Mouse (Mus musculus) lung, adult 2 months (tissue): ENCODE measurements at regions not wholly inside any gene's neighbourhood (a gene's known extent, or its start where the extent isn't known, plus 50 kb on each side); places are given as distances from the start of the nearest gene placed in this dataset.

ENCODE experiments used
- DNase-seq: peaks from one replicate; pipeline ENCODE4 v3.0.0; 2022
- H3K4me1 ChIP-seq: fragments of 200-500 bp; 2 replicates; pipeline ENCODE4 v1.6.1; 2011; ENCODE audit warnings: low read length; ENCODE audit not compliant: control insufficient read depth, insufficient read depth
- H3K4me3 ChIP-seq: fragments of 200-500 bp; replicated peaks from 2 replicates; pipeline ENCODE3; 2011; ENCODE audit warnings: low read depth, mild to moderate bottlenecking, control low read depth, low read length; ENCODE audit errors: extremely low read depth
- CTCF ChIP-seq: fragments of 200-500 bp; IDR thresholded peaks from 2 replicates; pipeline ENCODE4 v1.5.1; 2011; ENCODE audit warnings: mild to moderate bottlenecking, low read length, control low read depth; ENCODE audit not compliant: insufficient read depth
- POLR2A ChIP-seq: fragments of 200-500 bp; IDR thresholded peaks from 2 replicates; pipeline ENCODE4 v1.6.1; 2011; ENCODE audit warnings: low read depth, mild to moderate bottlenecking, control low read depth, low read length, borderline replicate concordance; ENCODE audit errors: extremely low read depth
- WGBS: fragments of 180-500 bp; shearing (Covaris S2); methylation state at CpG from one replicate; pipeline ENCODE4 v1.1.7; 2018; 5-methylcytosine and 5-hydroxymethylcytosine counted together

DNA sequence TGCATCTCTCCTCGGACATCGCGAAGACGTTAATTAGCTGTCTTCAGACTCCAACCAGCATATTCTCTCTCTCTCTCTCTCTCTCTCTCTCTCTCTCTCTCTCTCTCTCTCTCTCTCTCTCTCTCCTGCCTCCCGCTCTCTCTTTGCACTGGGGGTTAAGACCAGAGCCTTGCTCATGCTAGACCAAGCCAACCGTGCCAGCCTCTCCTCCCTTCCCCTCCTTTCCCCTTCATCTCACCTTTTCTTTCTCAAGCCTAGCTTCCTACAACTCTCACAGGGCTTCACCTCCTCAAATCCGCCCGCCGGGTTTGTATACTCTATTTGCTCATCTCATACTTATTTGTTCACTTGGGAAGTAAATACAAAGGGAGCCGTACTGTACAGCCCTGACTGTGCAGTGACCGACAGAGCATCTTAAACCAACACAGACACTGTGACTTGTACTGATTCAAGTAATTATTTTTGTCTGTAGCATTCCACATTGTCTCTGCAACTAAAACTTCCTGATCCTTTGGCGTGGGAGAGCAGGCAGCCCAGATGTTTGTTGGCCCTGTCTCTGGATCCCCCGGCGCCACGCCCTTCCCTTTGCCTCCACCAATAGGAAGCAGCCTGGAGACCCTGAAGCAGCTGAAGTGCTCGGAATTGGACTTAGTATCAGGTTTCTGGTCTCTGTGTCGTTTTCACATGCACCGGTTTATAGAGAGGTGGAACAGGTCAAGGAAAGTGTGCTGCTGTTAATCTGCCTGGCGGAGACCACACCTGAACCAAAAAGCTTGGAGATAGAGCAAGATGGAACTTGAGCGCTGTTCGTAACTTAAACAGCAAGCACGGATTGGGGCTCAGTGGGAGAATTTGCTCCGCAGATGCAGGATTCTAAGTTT lies 145.1 kb downstream of the Sox2 start:
- 12% methylated on average over 23 of the region's 23 CpGs for WGBS
- H3K4me1 ChIP-seq, result no peaks in the 10 kb centered on the region
- TF ChIP-seq CTCF (no peak), POLR2A (no peak)
- DNase-seq, result no peak
- H3K4me3 ChIP-seq, result no peak overlapping the region

DNA sequence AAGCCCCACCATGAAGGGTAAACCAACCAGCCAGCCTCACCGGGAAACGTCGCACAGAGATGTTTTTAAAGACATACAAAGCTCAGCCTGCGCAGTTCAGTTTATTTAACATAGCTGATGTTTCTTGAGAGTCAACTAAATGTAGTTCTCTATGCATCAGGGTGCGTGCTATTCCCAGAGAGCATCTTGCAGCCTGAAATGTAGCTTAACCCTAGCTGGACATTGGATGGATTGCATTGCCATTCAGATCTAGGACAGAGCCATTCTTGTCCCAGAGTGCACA lies 145.7 kb downstream of the Sox2 start:
- H3K4me3 ChIP-seq, result no peak overlapping the region
- no peaks in the 10 kb centered on the region for H3K4me1 ChIP-seq
- 14% methylated on average over 5 of the region's 5 CpGs for WGBS
- no peak for TF ChIP-seq CTCF
- no peak for DNase-seq

DNA sequence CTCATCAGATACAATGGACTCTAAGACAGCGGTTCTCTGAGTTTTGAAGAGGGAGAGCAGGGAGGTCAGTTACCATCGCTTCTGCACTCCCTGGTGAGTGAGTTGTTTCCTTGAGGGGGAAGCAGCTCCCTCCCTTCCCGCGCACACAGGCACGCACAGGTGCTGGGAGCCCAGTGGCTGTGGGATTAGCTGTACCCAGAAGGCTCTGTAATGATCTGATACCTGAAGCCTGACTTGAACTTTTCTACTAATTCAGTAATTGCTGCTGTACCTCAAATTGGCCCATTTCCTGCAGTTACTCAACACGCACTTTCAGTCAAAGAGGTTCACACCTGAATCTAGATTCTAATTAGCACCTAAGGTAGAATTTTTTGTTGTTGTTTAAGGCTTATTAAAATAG lies 158.6 kb downstream of the Sox2 start:
- TF ChIP-seq CTCF (no peak), POLR2A (no peak)
- Histone ChIP-seq H3K4me3 (no peak overlapping the region), H3K4me1 (no peaks in the 10 kb centered on the region)
- DNase-seq, result no peak
- WGBS, result 22% methylated on average over 6 of the region's 6 CpGs

DNA sequence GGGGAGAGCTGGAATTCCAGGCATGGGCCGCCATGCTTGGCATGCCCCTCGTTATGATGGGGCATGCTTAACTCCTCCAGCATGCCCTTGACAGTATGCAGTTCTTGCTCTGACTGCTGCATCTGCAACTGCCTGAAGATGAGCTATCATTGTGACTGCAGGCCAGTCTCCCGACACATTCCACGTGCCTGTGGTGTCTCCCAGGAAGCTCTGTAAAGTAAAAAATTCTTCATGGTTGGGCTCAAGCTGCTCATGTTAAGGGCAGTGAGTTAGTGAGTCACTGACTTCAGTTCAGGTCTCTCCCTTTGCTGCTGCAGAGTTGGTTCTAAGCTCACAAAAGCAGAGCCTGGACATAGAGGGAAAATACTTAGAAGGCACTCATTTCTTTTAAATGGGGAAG lies 161.5 kb downstream of the Sox2 start:
- 54% methylated on average over 4 of the region's 4 CpGs for WGBS
- no peak for DNase-seq
- TF ChIP-seq POLR2A (no peak), CTCF (no peak)
- no peak overlapping the region for H3K4me3 ChIP-seq
- no peaks in the 10 kb centered on the region for H3K4me1 ChIP-seq

DNA sequence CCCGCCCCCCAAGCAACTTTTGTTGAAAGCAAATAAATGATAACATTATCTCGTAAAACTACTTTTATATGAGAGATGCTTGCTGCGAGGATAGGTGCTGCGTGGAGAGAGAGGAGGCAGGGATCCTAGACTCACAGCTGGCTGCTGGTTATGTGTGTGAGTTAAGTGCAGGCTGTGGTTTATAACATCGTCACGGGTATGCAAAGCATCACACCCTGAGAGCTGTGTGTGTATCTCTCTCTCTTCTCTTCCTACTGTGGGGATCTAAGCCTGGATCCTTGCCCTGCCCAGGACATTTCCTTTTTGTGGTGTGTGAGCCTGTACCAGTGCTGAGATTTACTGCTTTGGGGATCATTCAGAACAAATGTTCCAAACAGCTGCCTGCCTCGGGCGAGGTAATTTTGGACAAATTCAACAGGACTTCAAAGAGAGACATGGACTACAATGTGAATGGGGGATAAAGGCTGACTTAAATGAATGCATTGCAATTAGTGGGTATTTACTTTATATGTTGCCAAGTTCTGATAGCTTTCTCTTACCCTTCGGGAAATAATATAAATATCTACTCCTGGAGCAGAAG lies 162.9 kb downstream of the Sox2 start:
- H3K4me1 ChIP-seq, result no peaks in the 10 kb centered on the region
- DNase-seq, result no peak
- 39% methylated on average over 9 of the region's 9 CpGs for WGBS

DNA sequence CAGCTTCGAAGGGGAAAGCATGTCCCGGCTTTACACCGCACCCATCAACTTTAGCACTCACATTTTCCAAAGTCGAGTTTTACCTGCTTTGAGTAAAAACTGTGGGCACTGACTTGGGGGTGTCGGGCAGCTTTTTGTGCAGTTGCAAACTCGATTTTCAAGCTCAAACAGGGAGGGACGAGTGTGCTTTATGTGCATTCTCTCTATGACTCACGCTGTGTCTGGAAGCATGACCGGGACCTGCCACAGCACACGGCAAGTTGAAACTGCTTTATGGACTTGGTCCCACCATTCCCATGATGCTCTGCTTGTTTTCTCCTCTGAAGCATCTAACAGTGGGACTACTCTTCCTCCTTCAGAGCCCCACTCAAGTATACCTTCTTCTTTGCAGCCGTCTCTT lies 174.8 kb downstream of the Sox2 start:
- TF ChIP-seq CTCF (no peak), POLR2A (no peak)
- Histone ChIP-seq H3K4me1 (no peaks in the 10 kb centered on the region), H3K4me3 (no peak overlapping the region)
- no peak for DNase-seq
- WGBS, result 73% methylated on average over 11 of the region's 11 CpGs

More for the DNA sequence above, 162.9 kb downstream of the Sox2 start:
- H3K4me3 ChIP-seq, result no peak overlapping the region
- TF ChIP-seq POLR2A (no peak), CTCF (no peak)

DNA sequence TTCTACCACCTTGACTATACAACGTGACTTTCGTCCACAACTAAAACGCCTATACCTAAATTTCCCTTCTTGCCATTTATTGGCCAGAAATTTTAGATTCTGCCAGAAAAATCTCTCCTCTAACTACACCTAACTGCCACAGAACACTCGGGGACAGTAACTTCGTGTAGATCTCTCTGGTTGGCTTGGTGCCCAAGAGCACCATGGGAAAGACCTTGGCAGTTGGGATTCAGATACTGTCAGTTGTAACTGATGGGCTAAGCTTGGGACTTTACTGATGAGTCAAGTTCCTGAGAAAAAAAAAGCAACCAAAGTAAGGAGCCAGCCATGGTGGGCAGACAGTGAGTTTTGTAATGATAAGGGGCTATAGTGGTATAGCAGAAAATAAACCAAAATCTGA lies 176.2 kb downstream of the Sox2 start:
- Histone ChIP-seq H3K4me1 (no peaks in the 10 kb centered on the region), H3K4me3 (no peak overlapping the region)
- TF ChIP-seq POLR2A (no peak), CTCF (no peak)
- 81% methylated on average over 5 of the region's 5 CpGs for WGBS
- no peak for DNase-seq

DNA sequence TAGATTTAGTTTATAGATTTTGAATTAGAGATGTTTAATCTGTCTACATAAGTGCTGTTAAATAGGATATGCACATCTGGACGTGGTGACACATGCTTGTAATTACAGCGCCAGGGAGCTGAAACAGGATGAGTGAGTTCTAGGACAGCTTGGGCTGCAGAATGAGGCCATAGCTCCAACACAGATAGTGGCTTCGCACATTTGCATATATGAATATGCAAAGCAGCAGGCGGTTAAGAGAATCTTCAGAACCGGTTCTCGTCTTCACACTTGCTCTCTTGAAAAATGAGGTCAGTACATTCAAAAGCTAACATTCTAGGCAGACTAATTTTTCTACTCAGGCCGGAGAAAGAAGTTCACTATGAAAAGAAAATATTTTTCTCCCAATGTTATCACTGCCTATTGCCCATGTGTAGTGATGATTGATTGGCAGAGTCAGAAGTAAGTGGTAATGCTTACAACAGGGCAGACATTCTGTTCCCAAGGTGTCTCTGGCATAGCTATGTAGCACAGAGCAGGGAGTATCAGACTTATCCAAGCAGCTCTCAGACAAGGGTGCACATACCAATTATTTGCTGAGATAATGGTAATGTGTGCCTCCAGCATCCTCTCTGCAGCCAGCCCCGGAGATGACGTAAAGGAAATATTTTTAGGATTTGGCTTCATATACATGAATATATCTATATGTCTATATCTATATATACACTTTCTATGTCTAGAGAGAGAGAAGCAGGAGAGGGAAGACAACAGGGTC lies 178.4 kb downstream of the Sox2 start:
- no peak for TF ChIP-seq POLR2A
- TF ChIP-seq CTCF, result no peak
- no peak for DNase-seq
- WGBS, result 66% methylated on average over 9 of the region's 9 CpGs

DNA sequence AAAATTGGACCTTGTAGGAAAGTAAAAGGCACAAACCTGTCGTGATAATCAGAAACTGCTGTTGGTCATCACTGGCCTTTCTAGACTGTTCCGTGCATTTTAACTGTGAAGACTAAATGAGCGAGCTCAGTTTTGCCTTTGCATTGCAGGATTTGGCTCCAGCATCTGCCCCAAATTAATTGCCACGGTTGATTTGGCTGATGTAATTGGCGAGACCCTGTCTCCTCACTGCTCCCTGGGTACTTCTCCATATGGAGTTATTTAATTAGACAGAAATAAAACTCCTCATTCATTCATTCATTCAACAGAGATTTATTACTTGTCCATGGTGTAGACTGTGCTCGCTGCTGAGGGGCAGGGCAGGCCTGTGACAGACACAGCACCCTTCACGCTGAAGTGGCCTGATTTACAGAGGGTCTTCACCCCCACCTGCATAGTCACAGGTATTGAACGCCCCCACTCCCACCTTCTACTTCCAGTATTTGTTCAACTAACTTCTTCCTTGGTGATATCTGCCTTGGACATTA lies 186.6 kb downstream of the Sox2 start:
- DNase-seq, result no peak
- 83% methylated on average over 8 of the region's 8 CpGs for WGBS
- TF ChIP-seq POLR2A, result no peak
- no peak for TF ChIP-seq CTCF
- H3K4me3 ChIP-seq, result no peak overlapping the region
- no peaks in the 10 kb centered on the region for H3K4me1 ChIP-seq

More for the DNA sequence above, 178.4 kb downstream of the Sox2 start:
- Histone ChIP-seq H3K4me3 (no peak overlapping the region), H3K4me1 (no peaks in the 10 kb centered on the region)
